Mouse (Mus musculus): ENCODE results near the gene Gm7173. TPM values are rescaled to one million over a fixed set of nuclear protein-coding genes. Genes with fewer than 3 reads are reported as not detected.

Gene Gm7173
- polyA plus RNA-seq (2012; rRNA removed), result 0.15 and 0.37 TPM in 2 replicates

DNA sequence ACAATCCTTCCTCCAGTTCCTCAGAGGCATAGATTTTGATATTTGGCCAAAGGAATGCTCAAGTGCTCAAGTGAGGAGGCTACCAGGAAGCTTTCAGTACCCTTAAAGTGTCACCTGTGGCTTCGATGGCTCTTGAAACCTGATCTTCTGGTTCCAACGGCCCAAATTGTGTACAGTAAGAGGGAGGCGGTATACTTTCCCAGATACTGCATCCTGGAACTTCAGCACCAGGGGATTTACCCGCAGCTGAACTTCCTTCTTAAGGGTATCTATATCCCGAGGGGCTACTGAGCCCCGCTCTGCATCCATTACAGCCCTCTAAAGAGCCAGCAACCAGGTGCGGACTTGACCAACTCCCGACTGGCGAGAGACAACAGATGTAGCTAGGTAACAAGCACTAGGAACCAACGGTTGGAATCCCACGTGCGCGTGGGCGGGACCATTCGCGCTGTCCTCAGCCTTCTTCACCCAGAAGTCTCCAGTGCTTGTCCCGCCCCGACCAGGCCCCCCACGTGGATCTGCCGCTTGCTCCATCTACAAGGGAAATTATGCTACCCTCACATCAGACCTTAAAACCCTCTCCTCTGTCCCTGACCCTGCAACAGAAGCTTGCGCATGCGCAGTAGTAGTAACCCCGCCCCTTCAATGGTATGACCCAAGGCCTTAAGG, at the start of gene Gm7173:
Gm7173 (minus strand) TSS at position 309 of the 669 bp plus-strand sequence.
- peak within 1 kb of the TSS; percentile 48 for H3K4me3 ChIP-seq (replicated peaks; ENCODE audit: extremely low read depth, low read depth, low read length)
- 25% methylated on average over 23 of the region's 23 CpGs for WGBS
- DNase-seq, result peak; percentile 36

DNA sequence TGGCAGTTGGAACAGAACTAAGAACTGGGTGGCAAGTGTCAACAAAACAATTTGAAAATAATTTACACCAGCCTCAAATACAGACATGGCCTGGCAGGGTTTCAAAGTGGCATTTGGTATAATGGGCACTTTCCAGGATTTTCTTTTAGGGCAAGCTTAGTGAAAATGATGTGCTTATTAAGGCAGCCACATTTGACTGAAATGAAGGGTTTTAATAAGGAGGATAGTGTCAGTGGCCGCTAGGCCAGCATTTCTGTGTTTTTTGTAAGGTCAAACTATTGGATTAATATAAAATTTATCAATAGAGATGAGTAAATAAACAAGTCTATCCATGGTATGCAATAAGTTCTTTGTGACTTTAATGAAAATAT, 546 bp upstream of the Gm7173 start:
- no peak for DNase-seq
- WGBS, result 54% methylated on average over 1 of the region's 1 CpGs
- TF ChIP-seq CTCF (IDR thresholded peaks at IDR 0.05; ENCODE audit: insufficient read depth, low read length) (no peak), POLR2A (IDR thresholded peaks at IDR 0.05; ENCODE audit: borderline replicate concordance, extremely low read depth, low read depth, low read length) (no peak)
- Histone ChIP-seq H3K4me3 (replicated peaks; ENCODE audit: extremely low read depth, low read depth, low read length) (no peak overlapping the region), H3K4me1 (ENCODE audit: control insufficient read depth, insufficient read depth, low read length) (no peaks in the 10 kb centered on the region)

More for the DNA sequence above, at the start of gene Gm7173:
- TF ChIP-seq POLR2A (IDR thresholded peaks at IDR 0.05; ENCODE audit: borderline replicate concordance, extremely low read depth, low read depth, low read length), result no peak
- TF ChIP-seq CTCF (IDR thresholded peaks at IDR 0.05; ENCODE audit: insufficient read depth, low read length), result no peak
- H3K4me1 ChIP-seq (ENCODE audit: control insufficient read depth, insufficient read depth, low read length), result no peaks in the 10 kb centered on the region

DNA sequence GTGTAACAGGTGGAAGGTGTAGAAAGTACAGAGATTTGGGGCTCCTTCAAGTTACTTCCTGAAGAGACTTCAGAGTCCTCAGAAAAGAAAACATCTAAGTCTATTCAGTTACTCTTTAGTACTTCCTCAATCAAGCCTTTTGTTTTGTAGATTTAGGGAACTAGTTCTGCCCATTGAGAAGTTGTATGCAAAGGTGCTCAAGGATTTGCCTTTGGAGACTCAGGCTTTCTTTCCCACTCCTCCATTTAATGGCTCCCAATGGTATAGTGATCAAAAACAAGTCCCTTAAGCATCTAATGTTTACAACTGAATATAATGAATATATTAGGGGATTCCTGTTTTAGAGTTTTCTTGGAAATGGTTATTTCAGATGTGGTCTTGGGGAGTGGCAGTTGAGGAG, 200.3 kb downstream of the Gm7173 start:
- no peak overlapping the region for H3K4me3 ChIP-seq (replicated peaks; ENCODE audit: extremely low read depth, low read depth, low read length)
- DNase-seq, result no peak
- no peak for TF ChIP-seq CTCF (IDR thresholded peaks at IDR 0.05; ENCODE audit: insufficient read depth, low read length)
- no peak for TF ChIP-seq POLR2A (IDR thresholded peaks at IDR 0.05; ENCODE audit: borderline replicate concordance, extremely low read depth, low read depth, low read length)
- H3K4me1 ChIP-seq (ENCODE audit: control insufficient read depth, insufficient read depth, low read length), result no peaks in the 10 kb centered on the region

Other genes with a start within 250 kb of the Gm7173 start
- not detected in 2 replicates for gene Mageb16, start 154.2 kb upstream of the Gm7173 start, polyA plus RNA-seq (2012; rRNA removed)

Measured in lung, adult 2 months (tissue).